Mouse (Mus musculus): ENCODE measurements around the gene Rfc3.
"Not testable (repeated sequence)": the region's sequence is repeated elsewhere in the genome, so short reads cannot be mapped to it uniquely, and the experiment has no call there.

Gene Rfc3
- long read RNA-seq, experiment 1, transcript Rfc3-201 (9 exons, 1,317 nt), result major isoform, 10 of 12 reads
- long read RNA-seq, experiment 1, partial matches to known transcripts, result 1 of 12 reads
- long read RNA-seq, experiment 1, other reads (novel, unspliced or antisense), result 1 of 12 reads
- long read RNA-seq, experiment 2, transcript Rfc3-201 (9 exons, 1,317 nt), result major isoform, 13 of 14 reads
- long read RNA-seq, experiment 2, partial matches to known transcripts, result 1 of 14 reads
- long read RNA-seq, experiment 2, other reads (novel, unspliced or antisense), result 0 of 14 reads

DNA sequence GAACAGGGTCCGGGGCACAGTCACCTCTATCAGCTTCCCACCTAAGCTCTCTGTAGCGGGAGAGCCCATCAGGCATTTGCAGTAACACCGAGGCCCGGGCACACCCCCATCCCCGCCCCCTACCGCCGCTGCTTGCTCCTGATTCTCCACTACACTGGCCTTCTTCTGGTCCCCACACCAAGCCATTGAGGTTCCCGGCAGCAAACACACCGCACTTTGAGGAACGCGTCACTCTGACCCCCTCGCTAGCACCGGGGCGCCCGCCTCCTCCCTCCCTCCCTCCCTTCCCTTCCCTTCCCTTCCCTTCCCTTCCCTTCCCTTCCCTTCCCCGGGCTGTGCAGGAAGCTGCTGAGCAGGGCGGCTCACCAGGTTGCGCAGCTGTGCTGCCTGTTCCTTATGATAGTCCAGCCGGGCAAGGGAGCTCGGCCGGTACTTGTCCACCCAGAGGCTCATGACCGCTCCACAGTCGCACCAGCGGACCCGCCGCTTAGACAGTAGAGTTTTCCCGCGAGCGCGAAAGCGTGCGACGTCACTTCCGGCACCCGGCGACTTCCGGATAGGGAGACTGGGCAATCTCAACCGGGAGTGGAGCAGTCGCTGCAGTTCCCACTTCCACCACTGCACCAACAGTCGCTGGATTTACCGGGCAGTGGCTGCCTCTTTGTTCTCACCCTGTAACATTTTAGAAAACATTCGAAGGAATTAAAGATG, at the start of gene Rfc3:
Rfc3 (minus strand) TSS at position 543 of the 711 bp plus-strand sequence.
- intact Hi-C loops (cut with DNase I), result loop anchor here (5.0 kb wide), 1 partner anchor 284 kb away; no protein-coding TSS in a partner anchor

DNA sequence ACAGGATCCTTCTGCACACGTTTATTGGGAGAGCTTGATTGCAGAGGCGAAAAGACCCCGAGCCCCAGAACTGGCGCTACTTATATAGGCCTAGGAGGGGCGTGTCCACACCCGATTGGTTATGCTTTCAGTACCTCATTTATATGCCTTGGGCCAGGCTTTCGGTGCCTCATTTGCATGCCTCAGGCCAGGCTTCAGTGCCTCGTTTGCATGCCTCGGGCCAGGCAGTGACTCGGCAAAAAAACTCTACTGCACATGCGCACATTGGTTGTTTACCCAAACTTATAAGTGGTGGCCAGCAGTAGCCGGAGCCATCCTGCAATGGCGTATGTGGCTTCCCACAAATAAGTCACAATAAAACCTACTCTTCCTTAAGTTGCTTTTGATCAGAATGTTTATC, 42.6 kb upstream of the Rfc3 start:
- intact Hi-C loops (cut with DNase I), result not testable (repeated sequence)

DNA sequence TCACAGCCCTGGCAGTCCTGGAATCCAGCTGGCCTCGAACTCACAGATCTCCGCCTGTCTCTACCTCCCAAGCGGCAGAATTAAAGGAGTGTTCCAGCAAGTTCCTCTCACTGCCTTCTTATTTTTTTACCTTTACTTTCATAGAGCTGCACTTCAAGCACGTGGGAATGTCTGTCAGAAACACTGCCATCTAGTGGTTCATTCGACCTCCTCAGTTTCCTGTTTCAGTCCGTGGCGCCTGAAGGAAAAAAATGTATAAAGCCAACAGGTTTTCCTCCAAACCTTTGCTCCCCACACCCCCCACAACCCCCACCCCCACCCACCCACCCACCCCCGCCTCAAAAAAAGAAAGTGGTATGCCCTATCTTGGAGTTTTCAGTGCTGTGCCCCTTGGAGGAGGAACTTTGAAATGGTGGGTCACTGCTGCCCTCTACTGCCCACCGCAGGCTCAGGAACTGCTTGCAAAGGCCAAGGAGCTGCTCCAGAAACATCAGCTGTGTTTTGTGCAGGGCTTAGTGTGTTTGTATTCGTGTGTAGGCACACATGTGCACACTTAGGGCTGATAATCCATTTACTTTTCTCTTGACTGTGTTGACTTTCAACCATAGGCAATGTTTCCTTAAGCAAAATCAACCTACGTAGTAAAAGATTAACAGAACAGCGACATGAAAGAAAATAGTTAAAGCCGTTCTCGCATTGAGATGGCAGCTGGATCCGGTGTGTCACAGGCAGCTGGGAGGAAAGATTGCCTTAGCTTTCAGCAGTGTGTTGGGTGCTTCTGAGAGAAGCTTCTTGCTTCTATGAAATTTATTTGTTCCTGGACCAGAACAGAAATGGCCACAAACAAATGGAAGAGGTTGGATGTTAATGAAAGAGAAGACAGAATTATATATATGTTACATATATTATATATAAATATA, 35.8 kb upstream of the Rfc3 start:
- intact Hi-C loops (cut with DNase I), result no loop called here

DNA sequence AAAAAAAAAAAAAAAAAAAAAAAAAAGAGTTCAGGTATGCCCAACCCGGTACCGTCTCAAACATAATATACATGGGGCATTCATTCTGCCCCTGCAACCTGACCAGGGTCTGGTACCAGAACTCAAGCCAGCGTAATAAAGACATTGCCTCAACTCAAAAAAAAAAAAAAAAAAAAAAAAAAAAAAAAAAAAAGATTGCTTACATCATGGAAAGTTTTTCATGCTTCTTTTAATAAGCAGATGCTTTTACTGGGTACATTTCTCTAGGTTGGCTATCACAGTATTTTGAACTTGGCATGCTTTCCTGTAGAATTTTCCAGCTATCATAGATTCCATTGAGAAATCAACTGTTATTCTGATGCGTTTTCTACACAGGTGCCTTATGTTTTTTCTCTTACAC, 11.2 kb upstream of the Rfc3 start:
- intact Hi-C loops (cut with DNase I), result no loop called here

- intact Hi-C loops (cut with DNase I), result loop anchor here (5.0 kb wide), 1 partner anchor 284 kb away; no protein-coding TSS in a partner anchor
Measured at GRCm38 (mm10) chr5:151651411-151651784, 356 bp upstream of the Rfc3 start.

- intact Hi-C loops (cut with DNase I), result no loop called here
Measured at GRCm38 (mm10) chr5:151644845-151645244, 6.2 kb downstream of the Rfc3 start.

- intact Hi-C loops (cut with DNase I), result no loop called here
Measured at GRCm38 (mm10) chr5:151642867-151643266, 8.2 kb downstream of the Rfc3 start.

- intact Hi-C loops (cut with DNase I), result no loop called here
Measured at GRCm38 (mm10) chr5:151642102-151642501, 8.9 kb downstream of the Rfc3 start.

GRCm38 (mm10) chr5:151605921-151606320, 45.1 kb downstream of the Rfc3 start, which contains the start of gene Vmn2r18:
Vmn2r18 (minus strand) TSS chr5:151606021.
- intact Hi-C loops (cut with DNase I), result no loop called here

DNA sequence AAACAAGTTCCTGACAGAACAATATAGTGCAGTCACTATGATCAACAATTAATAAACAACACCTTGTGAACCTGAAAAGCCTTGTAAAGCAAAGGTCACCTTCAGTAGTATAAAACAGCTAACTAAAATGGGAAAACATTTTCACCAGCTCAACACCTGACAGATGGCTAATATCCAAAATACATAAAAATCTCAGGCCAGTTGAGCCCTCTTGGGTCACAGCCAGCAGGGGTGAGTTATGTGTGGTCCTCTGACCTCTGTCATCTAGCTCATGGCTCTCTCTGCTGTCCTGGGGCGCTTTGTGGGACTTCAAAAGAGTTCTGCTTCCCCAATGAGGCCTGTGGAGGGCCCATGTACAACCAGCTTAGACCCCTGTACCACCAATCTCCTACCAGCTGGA, 49.3 kb downstream of the Rfc3 start:
- intact Hi-C loops (cut with DNase I), result no loop called here
